Mouse (Mus musculus) c-Kit-positive CD71-negative TER-119-negative erythroid progenitor cells, embryonic 14.5 days (primary cell): ENCODE data around the gene Tnfrsf1b.

ENCODE experiments used
- DNase-seq: peaks from one replicate; pipeline ENCODE4 v3.0.0-alpha.2; 2013; ENCODE audit warnings: low read depth

Gene Tnfrsf1b

GRCm38 (mm10) chr4:145219240-145219985, 27.3 kb downstream of the Tnfrsf1b start:
- DNase-seq = no peak

GRCm38 (mm10) chr4:145217837-145218236, 28.8 kb downstream of the Tnfrsf1b start:
- DNase-seq = no peak

GRCm38 (mm10) chr4:145217046-145217445, 29.6 kb downstream of the Tnfrsf1b start:
- no peak for DNase-seq

GRCm38 (mm10) chr4:145215396-145215795, 31.3 kb downstream of the Tnfrsf1b start:
- no peak for DNase-seq

GRCm38 (mm10) chr4:145214786-145215174, 31.9 kb downstream of the Tnfrsf1b start:
- no peak for DNase-seq

GRCm38 (mm10) chr4:145213999-145214785, 32.5 kb downstream of the Tnfrsf1b start:
- DNase-seq = peak; percentile 74

- DNase-seq = no peak
Measured at GRCm38 (mm10) chr4:145211076-145211475, 35.6 kb downstream of the Tnfrsf1b start.

- DNase-seq = no peak
Measured at GRCm38 (mm10) chr4:145210564-145210963, 36.1 kb downstream of the Tnfrsf1b start.

GRCm38 (mm10) chr4:145209690-145210088, 37.0 kb downstream of the Tnfrsf1b start:
- DNase-seq = no peak

- DNase-seq = no peak
Measured at GRCm38 (mm10) chr4:145209076-145209689, 37.5 kb downstream of the Tnfrsf1b start.

- DNase-seq = no peak
Measured at GRCm38 (mm10) chr4:145207718-145208371, 38.8 kb downstream of the Tnfrsf1b start.

- DNase-seq = no peak
Measured at GRCm38 (mm10) chr4:145204779-145205178, 41.9 kb downstream of the Tnfrsf1b start.

GRCm38 (mm10) chr4:145203305-145203704, 43.4 kb downstream of the Tnfrsf1b start:
- DNase-seq = no peak

GRCm38 (mm10) chr4:145201424-145201823, 45.2 kb downstream of the Tnfrsf1b start:
- DNase-seq = no peak

GRCm38 (mm10) chr4:145199982-145200699, 46.5 kb downstream of the Tnfrsf1b start:
- peak; percentile 48 for DNase-seq

GRCm38 (mm10) chr4:145196586-145196985, 50.1 kb downstream of the Tnfrsf1b start:
- no peak for DNase-seq

- no peak for DNase-seq
Measured at GRCm38 (mm10) chr4:145195172-145195571, 51.5 kb downstream of the Tnfrsf1b start.

GRCm38 (mm10) chr4:145194559-145195162, 52.0 kb downstream of the Tnfrsf1b start, which contains the start of gene Vps13d:
Gene Vps13d, minus strand, starts transcription at chr4:145195005.
- peak; percentile 82 for DNase-seq

- DNase-seq = no peak
Measured at GRCm38 (mm10) chr4:145193991-145194511, 52.6 kb downstream of the Tnfrsf1b start.

- no peak for DNase-seq
Measured at GRCm38 (mm10) chr4:145193406-145193805, 53.3 kb downstream of the Tnfrsf1b start.

GRCm38 (mm10) chr4:145192686-145193085, 54.0 kb downstream of the Tnfrsf1b start:
- no peak for DNase-seq
